Mouse (Mus musculus) midbrain, embryonic 12.5 days (tissue): ENCODE measurements around the gene Cenpn. TPM values are rescaled to one million over a fixed set of nuclear protein-coding genes. Genes with fewer than 3 reads are reported as not detected.
A peak's percentile ranks its signal among the peaks of the same experiment; 100 is the strongest.

Experiments
- ATAC-seq: fragments of 200-750 bp; cut with Nextera tagmentation; 2 replicates; pipeline ENCODE4 v1.8.0; 2017; ENCODE audit warnings: low read depth, moderate TSS enrichment, moderate library complexity; ENCODE audit not compliant: low FRiP score
- H3K27ac ChIP-seq: fragments of 300-500 bp; sonication (generic); replicated peaks from 2 replicates; pipeline ENCODE4 v1.5.1; 2016; ENCODE audit warnings: mild to moderate bottlenecking
- H3K27me3 ChIP-seq: fragments of 300-500 bp; sonication (generic); 2 replicates; pipeline ENCODE4 v1.6.1; 2016; ENCODE audit warnings: mild to moderate bottlenecking
- H3K36me3 ChIP-seq: fragments of 300-500 bp; sonication (generic); 2 replicates; pipeline ENCODE4 v1.6.1; 2016
- H3K4me1 ChIP-seq: fragments of 300-500 bp; sonication (generic); 2 replicates; pipeline ENCODE4 v1.6.1; 2016
- H3K4me2 ChIP-seq: fragments of 300-500 bp; sonication (generic); replicated peaks from 2 replicates; pipeline ENCODE4 v1.6.1; 2016; ENCODE audit warnings: mild to moderate bottlenecking, moderate library complexity
- H3K4me3 ChIP-seq: fragments of 300-500 bp; sonication (generic); 2 replicates; pipeline ENCODE4 v1.5.1; 2016; ENCODE audit warnings: mild to moderate bottlenecking
- H3K9ac ChIP-seq: fragments of 300-500 bp; sonication (generic); replicated peaks from 2 replicates; pipeline ENCODE4 v1.6.1; 2016; ENCODE audit warnings: mild to moderate bottlenecking, moderate library complexity
- H3K9me3 ChIP-seq: fragments of 300-500 bp; sonication (generic); 2 replicates; pipeline ENCODE4 v1.6.1; 2016; ENCODE audit warnings: mild to moderate bottlenecking
- WGBS: fragments of 180-500 bp; shearing (Covaris S2); methylation state at CpG from one replicate; pipeline ENCODE4 v1.1.7; 2016; 5-methylcytosine and 5-hydroxymethylcytosine counted together
- polyA plus RNA-seq: library from polyadenylated mRNA; unstranded; fragments of >200 nt; fragmentation: Nextera tagmentation; extraction: Ambion mirVana; gene quantifications from 2 replicates; pipeline ENCODE4 v1.2.1, GENCODE M21; 2016

Cenpn gene
- polyA plus RNA-seq, 1 experiment from 2014 or later = 35.6 TPM

GRCm38 (mm10) chr8:116943555-116944384 is 22.2 kb downstream of the Cenpn start:
- WGBS = under 1% methylated on average over 62 of the region's 62 CpGs
- peaks cover 16% of the 10 kb centered on the region for H3K4me1 ChIP-seq
- H3K4me3 ChIP-seq = peak overlapping the region; percentile 97
- peak overlapping the region; percentile 42 for H3K27ac ChIP-seq
- H3K27me3 ChIP-seq = no peaks in the 10 kb centered on the region
- 0 out of 2 replicates have a peak, but pooled peaks cover 5% of the 10 kb centered on the region for H3K36me3 ChIP-seq
- ATAC-seq = peak; percentile 79
- no peaks in the 10 kb centered on the region for H3K9me3 ChIP-seq
- peak overlapping the region; percentile 97 for H3K4me2 ChIP-seq
- H3K9ac ChIP-seq = peak overlapping the region; percentile 93

GRCm38 (mm10) chr8:116944385-116944696 is 22.8 kb downstream of the Cenpn start:
- peak overlapping the region; percentile 97 for H3K4me2 ChIP-seq
- peaks cover 16% of the 10 kb centered on the region for H3K4me1 ChIP-seq
- peak overlapping the region; percentile 93 for H3K9ac ChIP-seq
- peak overlapping the region; percentile 97 for H3K4me3 ChIP-seq
- ATAC-seq = no peak
- no peak overlapping the region for H3K27ac ChIP-seq
- H3K27me3 ChIP-seq = no peaks in the 10 kb centered on the region
- 23% methylated on average over 4 of the region's 4 CpGs for WGBS
- no peaks in the 10 kb centered on the region for H3K9me3 ChIP-seq
- H3K36me3 ChIP-seq = 0 out of 2 replicates have a peak, but pooled peaks cover 5% of the 10 kb centered on the region

GRCm38 (mm10) chr8:116945169-116945910 is 23.8 kb downstream of the Cenpn start:
- H3K27ac ChIP-seq = no peak overlapping the region
- no peaks in the 10 kb centered on the region for H3K27me3 ChIP-seq
- 91% methylated on average over 9 of the region's 9 CpGs for WGBS
- 0 out of 2 replicates have a peak overlapping the region, but pooled peaks have one; percentile 28 for H3K9ac ChIP-seq
- no peak for ATAC-seq
- H3K4me1 ChIP-seq = peaks cover 16% of the 10 kb centered on the region
- H3K4me3 ChIP-seq = no peak overlapping the region
- 0 out of 2 replicates have a peak, but pooled peaks cover 5% of the 10 kb centered on the region for H3K36me3 ChIP-seq
- no peak overlapping the region for H3K4me2 ChIP-seq
- H3K9me3 ChIP-seq = no peaks in the 10 kb centered on the region

- Histone ChIP-seq H3K4me3 (no peak overlapping the region), H3K4me1 (peaks cover 16% of the 10 kb centered on the region), H3K9ac (no peak overlapping the region), H3K27me3 (no peaks in the 10 kb centered on the region), H3K9me3 (no peaks in the 10 kb centered on the region), H3K4me2 (no peak overlapping the region), H3K27ac (no peak overlapping the region), H3K36me3 (no peaks in the 10 kb centered on the region)
- 85% methylated on average over 21 of the region's 21 CpGs for whole genome bisulfite sequencing
- ATAC-seq = no peak
These were observed 24.8 kb downstream of the Cenpn start for GRCm38 (mm10) chr8:116946268-116946838.

GRCm38 (mm10) chr8:116946851-116947250 is 25.3 kb downstream of the Cenpn start:
- Histone ChIP-seq H3K4me1 (peaks cover 16% of the 10 kb centered on the region), H3K9ac (no peak overlapping the region), H3K27ac (no peak overlapping the region), H3K27me3 (no peaks in the 10 kb centered on the region), H3K9me3 (no peaks in the 10 kb centered on the region), H3K4me2 (no peak overlapping the region), H3K4me3 (no peak overlapping the region), H3K36me3 (no peaks in the 10 kb centered on the region)
- no peak for ATAC-seq
- WGBS = 96% methylated on average over 6 of the region's 6 CpGs

- no peak overlapping the region for H3K4me3 ChIP-seq
- ATAC-seq = no peak
- no peaks in the 10 kb centered on the region for H3K36me3 ChIP-seq
- WGBS = 90% methylated on average over 7 of the region's 7 CpGs
- no peaks in the 10 kb centered on the region for H3K9me3 ChIP-seq
- peaks cover 16% of the 10 kb centered on the region for H3K4me1 ChIP-seq
- no peak overlapping the region for H3K4me2 ChIP-seq
- no peaks in the 10 kb centered on the region for H3K27me3 ChIP-seq
- no peak overlapping the region for H3K9ac ChIP-seq
- H3K27ac ChIP-seq = no peak overlapping the region
These were observed 26.1 kb downstream of the Cenpn start for GRCm38 (mm10) chr8:116947589-116947988.

GRCm38 (mm10) chr8:116951369-116951768 is 29.8 kb downstream of the Cenpn start:
- Histone ChIP-seq H3K9ac (no peak overlapping the region), H3K9me3 (no peaks in the 10 kb centered on the region), H3K4me3 (no peak overlapping the region), H3K27me3 (no peaks in the 10 kb centered on the region), H3K4me2 (no peak overlapping the region), H3K36me3 (peaks cover 35% of the 10 kb centered on the region), H3K27ac (no peak overlapping the region), H3K4me1 (no peaks in the 10 kb centered on the region)
- no peak for ATAC-seq
- 85% methylated on average over 5 of the region's 5 CpGs for WGBS

- H3K9me3 ChIP-seq = no peaks in the 10 kb centered on the region
- H3K4me3 ChIP-seq = no peak overlapping the region
- H3K4me2 ChIP-seq = no peak overlapping the region
- 93% methylated on average over 2 of the region's 2 CpGs for WGBS
- H3K36me3 ChIP-seq = peaks cover 39% of the 10 kb centered on the region
- H3K9ac ChIP-seq = no peak overlapping the region
- ATAC-seq = no peak
- no peaks in the 10 kb centered on the region for H3K4me1 ChIP-seq
- no peak overlapping the region for H3K27ac ChIP-seq
- H3K27me3 ChIP-seq = no peaks in the 10 kb centered on the region
These were observed 30.2 kb downstream of the Cenpn start for GRCm38 (mm10) chr8:116951778-116952177.

GRCm38 (mm10) chr8:116952428-116952827 is 30.9 kb downstream of the Cenpn start:
- H3K9me3 ChIP-seq = no peaks in the 10 kb centered on the region
- H3K4me3 ChIP-seq = no peak overlapping the region
- H3K36me3 ChIP-seq = peaks cover 46% of the 10 kb centered on the region
- no peaks in the 10 kb centered on the region for H3K4me1 ChIP-seq
- no peak for ATAC-seq
- H3K27me3 ChIP-seq = no peaks in the 10 kb centered on the region
- no peak overlapping the region for H3K27ac ChIP-seq
- no peak overlapping the region for H3K4me2 ChIP-seq
- H3K9ac ChIP-seq = no peak overlapping the region
- 94% methylated on average over 8 of the region's 8 CpGs for WGBS

GRCm38 (mm10) chr8:116954415-116954814 is 32.9 kb downstream of the Cenpn start:
- H3K4me1 ChIP-seq = no peaks in the 10 kb centered on the region
- H3K4me2 ChIP-seq = no peak overlapping the region
- ATAC-seq = no peak
- H3K9ac ChIP-seq = no peak overlapping the region
- H3K9me3 ChIP-seq = no peaks in the 10 kb centered on the region
- H3K27ac ChIP-seq = no peak overlapping the region
- H3K4me3 ChIP-seq = no peak overlapping the region
- no peaks in the 10 kb centered on the region for H3K27me3 ChIP-seq
- 96% methylated on average over 9 of the region's 9 CpGs for WGBS
- H3K36me3 ChIP-seq = peaks cover 62% of the 10 kb centered on the region

- Histone ChIP-seq H3K36me3 (0 out of 2 replicates have a peak, but pooled peaks cover 4% of the 10 kb centered on the region), H3K4me3 (no peak overlapping the region), H3K9ac (no peak overlapping the region), H3K27ac (no peak overlapping the region), H3K9me3 (no peaks in the 10 kb centered on the region), H3K4me2 (no peak overlapping the region), H3K4me1 (no peaks in the 10 kb centered on the region), H3K27me3 (no peaks in the 10 kb centered on the region)
- no peak for ATAC-seq
- 82% methylated on average over 6 of the region's 6 CpGs for WGBS
These were observed 48.0 kb downstream of the Cenpn start for GRCm38 (mm10) chr8:116969531-116969930.

- H3K27me3 ChIP-seq = no peaks in the 10 kb centered on the region
- H3K9ac ChIP-seq = no peak overlapping the region
- peaks cover 5% of the 10 kb centered on the region; the same call in 1 of the 2 replicates for H3K4me1 ChIP-seq
- no peak overlapping the region for H3K27ac ChIP-seq
- H3K36me3 ChIP-seq = 0 out of 2 replicates have a peak, but pooled peaks cover 4% of the 10 kb centered on the region
- no peaks in the 10 kb centered on the region for H3K9me3 ChIP-seq
- WGBS = 31% methylated on average over 5 of the region's 5 CpGs
- no peak overlapping the region for H3K4me3 ChIP-seq
- ATAC-seq = no peak
- no peak overlapping the region for H3K4me2 ChIP-seq
These were observed 53.5 kb downstream of the Cenpn start for GRCm38 (mm10) chr8:116975066-116975465.
